Mouse (Mus musculus) thymus, adult 2 months (tissue): ENCODE measurements around the gene Ints5.

Experiments used
- CTCF ChIP-seq: fragments of 200-500 bp; IDR thresholded peaks from 2 replicates; pipeline ENCODE4 v1.5.1; 2012; ENCODE audit warnings: mild to moderate bottlenecking, control low read depth, low read length, moderate library complexity, borderline replicate concordance; ENCODE audit not compliant: control insufficient read depth, poor library complexity, insufficient read depth; ENCODE audit errors: extremely low read depth
- POLR2A ChIP-seq: fragments of 200-500 bp; IDR thresholded peaks from 2 replicates; pipeline ENCODE4 v1.6.1; 2012; ENCODE audit warnings: mild to moderate bottlenecking, low read length, control low read depth, moderate library complexity; ENCODE audit not compliant: control insufficient read depth, poor library complexity, insufficient read depth; ENCODE audit errors: extremely low read depth

DNA sequence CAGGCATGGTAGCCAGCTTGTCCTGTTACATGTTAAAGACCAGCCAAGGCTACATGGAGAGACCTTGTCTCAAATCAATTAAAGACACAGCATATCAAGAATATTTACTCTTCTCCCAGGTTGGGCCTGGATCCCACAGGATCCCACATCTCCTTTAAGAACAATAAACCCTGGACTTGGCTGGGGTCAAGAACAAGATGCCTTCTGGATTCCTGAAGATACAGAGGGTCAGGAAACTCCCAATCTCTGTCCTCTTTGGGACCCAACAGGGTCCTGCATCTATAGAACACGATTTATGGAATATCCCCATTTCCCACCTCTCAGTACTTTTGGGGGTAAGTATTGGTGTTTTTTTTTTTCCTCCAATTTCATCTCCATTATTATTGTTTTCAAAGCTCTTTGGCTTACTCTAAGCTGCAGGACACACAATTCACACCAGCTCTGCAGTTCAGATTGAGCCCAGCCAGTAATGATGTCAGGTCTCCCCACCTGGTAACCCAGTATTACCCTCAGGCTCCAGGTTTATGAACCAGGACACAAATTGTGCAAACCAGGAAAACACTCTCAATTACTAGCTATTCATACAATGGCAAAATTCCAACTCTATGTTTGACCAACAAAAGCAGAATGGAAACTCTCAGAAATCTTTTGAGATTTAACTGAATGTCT, 5.8 kb upstream of the Ints5 start:
- TF ChIP-seq CTCF (no peak), POLR2A (no peak)
